ENCODE assay signal across 10 mouse cellular contexts in genomic region chr9:59687416-59688046, GRCm38 (mm10). TPM values are rescaled to one million over a fixed set of nuclear protein-coding genes. Genes with fewer than 3 reads are reported as not detected.
DNase-seq lines count a peak whose midpoint lies in the region; ATAC-seq and TF ChIP-seq lines count a peak whose summit lies in the region.
"Had no signal": no experiment of that assay in that cellular context is flagged by ENCODE, and none has a peak within 500 bp of the region (broad histone marks: within the 10 kb centered on the region; RNA-seq: fewer than 3 reads in every experiment).

No protein-coding gene starts in this region.

- no peaks in the 10 kb centered on the region for H3K27me3 ChIP-seq in C2C12 (ENCODE audit: control insufficient read depth, insufficient read depth, insufficient read length)
- H3K27me3 ChIP-seq in hindbrain, embryonic 16.5 days (replicated peaks; ENCODE audit: control insufficient read depth, insufficient read depth, low read length), result no peaks in the 10 kb centered on the region

- H3K4me3 ChIP-seq in C2C12 (ENCODE audit: insufficient read depth, poor library complexity, severe bottlenecking), result no peak overlapping the region
- no peak overlapping the region for H3K4me3 ChIP-seq in hindbrain, embryonic 16.5 days (ENCODE audit: low read length)

- no peak overlapping the region for H3K4me2 ChIP-seq in hindbrain, embryonic 16.5 days (ENCODE audit: low read length)

- H3K36me3 ChIP-seq in C2C12 (ENCODE audit: control insufficient read depth, insufficient read depth), result no peaks in the 10 kb centered on the region
- H3K36me3 ChIP-seq in hindbrain, embryonic 16.5 days (ENCODE audit: control insufficient read depth, insufficient read depth, low read length), result no peaks in the 10 kb centered on the region

- peak; percentile 63 for DNase-seq in 3134 (ENCODE audit: extremely low read depth, insufficient read length, low spot score)
- peak; percentile 51 for DNase-seq in fat pad, adult 2 months (ENCODE audit: extremely low read depth, low read depth, low spot score)
- peak; percentile 79 for DNase-seq in lung, postnatal 25 days (ENCODE audit: low spot score)
- DNase-seq in cerebellum, adult 9-11 months, result no peak
- DNase-seq: heart, adult 18-20 months; liver, postnatal 0 days had no signal

- no peaks in the 10 kb centered on the region for H3K79me3 ChIP-seq in C2C12 (ENCODE audit: low read depth)

- H3K4me1 ChIP-seq in hindbrain, embryonic 16.5 days (ENCODE audit: control insufficient read depth, insufficient read depth, low read depth, low read length), result peaks cover 11% of the 10 kb centered on the region

- H3K27ac ChIP-seq in hindbrain, embryonic 16.5 days (ENCODE audit: low read depth, low read length), result no peak overlapping the region
- H3K27ac ChIP-seq: hindbrain, postnatal 0 days had no signal

- 53% methylated on average over 6 of the region's 6 CpGs for WGBS in hindbrain, embryonic 16.5 days

- no peak overlapping the region for H3ac ChIP-seq in C2C12 (ENCODE audit: control insufficient read depth, insufficient read length, low read depth)

- TF ChIP-seq CTCF in C2C12 (IDR thresholded peaks at IDR 0.05; ENCODE audit: control insufficient read depth, insufficient read depth, insufficient read length), result no peak

- H3K79me2 ChIP-seq in C2C12 (ENCODE audit: control insufficient read depth, insufficient read depth), result no peaks in the 10 kb centered on the region

- H3K9ac ChIP-seq in hindbrain, embryonic 16.5 days (ENCODE audit: low read depth, low read length), result no peak overlapping the region
- H3K9ac ChIP-seq: liver, postnatal 0 days had no signal

- no peak for ATAC-seq in cerebellum, adult (ENCODE audit: insufficient number of reproducible peaks, low FRiP score, low TSS enrichment)
- no peak for ATAC-seq in hindbrain, embryonic 16.5 days
- ATAC-seq: hindbrain, postnatal 0 days; liver, postnatal 0 days had no signal

- H3K9me3 ChIP-seq in hindbrain, embryonic 16.5 days (ENCODE audit: control insufficient read depth, low read length), result no peaks in the 10 kb centered on the region

TF ChIP-seq in C2C12, 6 proteins besides CTCF, POLR2A, EP300 and RAD21:
- TF ChIP-seq CEBPB (IDR thresholded peaks at IDR 0.05; ENCODE audit: low read depth) (no peak), MYOG (IDR thresholded peaks at IDR 0.05; ENCODE audit: control insufficient read depth, extremely low read depth, insufficient read length) (no peak), MAX (IDR thresholded peaks at IDR 0.05) (peak; percentile 69), FOSL1 (IDR thresholded peaks at IDR 0.05; ENCODE audit: insufficient read depth, low read length, poor library complexity, severe bottlenecking) (no peak), USF1 (IDR thresholded peaks at IDR 0.05; ENCODE audit: low read depth) (no peak)

RNA-seq across cellular contexts. Expression of gene Gramd2, which starts 7.6 kb away (rescaled TPM):
- 1.8 TPM for polyA plus RNA-seq in C2C12 (2012; fragmentation: generic; extraction: Trizol)
- 5.4 and 5.6 TPM in 2 replicates for polyA plus RNA-seq in hindbrain, embryonic 16.5 days (2015; fragmentation: Nextera tagmentation; extraction: Ambion mirVana)

RNA-seq across cellular contexts. Expression of gene Pkm, which starts 31.4 kb away (rescaled TPM):
- polyA plus RNA-seq in C2C12 (2012; fragmentation: generic; extraction: Trizol), result 4,379 TPM
- polyA plus RNA-seq in hindbrain, embryonic 16.5 days (2015; fragmentation: Nextera tagmentation; extraction: Ambion mirVana), result 1,087 and 1,130 TPM in 2 replicates
